Mouse (Mus musculus): ENCODE data around the gene Prkn.
"Not testable (repeated sequence)": the region's sequence is repeated elsewhere in the genome, so short reads cannot be mapped to it uniquely, and the experiment has no call there.

Gene Prkn

GRCm38 (mm10) chr17:11130919-11131318 is 290.7 kb downstream of the Prkn start:
- DNase-seq (ENCODE audit: low spot score in 2 of 2), result no peak

GRCm38 (mm10) chr17:11142321-11142720 is 302.1 kb downstream of the Prkn start:
- no peak for DNase-seq (ENCODE audit: low spot score in 2 of 2)

- no peak for DNase-seq (ENCODE audit: low spot score in 2 of 2)
These were observed 315.9 kb downstream of the Prkn start for GRCm38 (mm10) chr17:11156119-11156518.

GRCm38 (mm10) chr17:11157536-11157935 is 317.4 kb downstream of the Prkn start:
- DNase-seq (ENCODE audit: low spot score in 2 of 2), result no peak

- DNase-seq (ENCODE audit: low spot score in 2 of 2), result no peak
These were observed 321.3 kb downstream of the Prkn start for GRCm38 (mm10) chr17:11161436-11161835.

GRCm38 (mm10) chr17:11162770-11163169 is 322.6 kb downstream of the Prkn start:
- no peak for DNase-seq (ENCODE audit: low spot score in 2 of 2)

GRCm38 (mm10) chr17:11187356-11187755 is 347.2 kb downstream of the Prkn start:
- DNase-seq (ENCODE audit: low spot score in 2 of 2), result no peak

- no peak for DNase-seq (ENCODE audit: low spot score in 2 of 2)
These were observed 348.3 kb downstream of the Prkn start for GRCm38 (mm10) chr17:11188494-11188893.

GRCm38 (mm10) chr17:11190306-11190705 is 350.1 kb downstream of the Prkn start:
- DNase-seq (ENCODE audit: low spot score in 2 of 2), result no peak

- DNase-seq (ENCODE audit: low spot score in 2 of 2), result no peak
These were observed 357.9 kb downstream of the Prkn start for GRCm38 (mm10) chr17:11198134-11198533.

- DNase-seq (ENCODE audit: low spot score in 2 of 2), result not testable (repeated sequence)
These were observed 368.9 kb downstream of the Prkn start for GRCm38 (mm10) chr17:11209063-11209462.

GRCm38 (mm10) chr17:11211006-11211405 is 370.8 kb downstream of the Prkn start:
- DNase-seq (ENCODE audit: low spot score in 2 of 2), result no peak

GRCm38 (mm10) chr17:11211591-11211990 is 371.4 kb downstream of the Prkn start:
- no peak for DNase-seq (ENCODE audit: low spot score in 2 of 2)

GRCm38 (mm10) chr17:11213689-11214088 is 373.5 kb downstream of the Prkn start:
- no peak for DNase-seq (ENCODE audit: low spot score in 2 of 2)

- no peak for DNase-seq (ENCODE audit: low spot score in 2 of 2)
These were observed 388.8 kb downstream of the Prkn start for GRCm38 (mm10) chr17:11229011-11229410.

GRCm38 (mm10) chr17:11229426-11229825 is 389.2 kb downstream of the Prkn start:
- DNase-seq (ENCODE audit: low spot score in 2 of 2), result no peak

- DNase-seq (ENCODE audit: low spot score in 2 of 2), result no peak
These were observed 390.6 kb downstream of the Prkn start for GRCm38 (mm10) chr17:11230604-11231395.

- no peak for DNase-seq (ENCODE audit: low spot score in 2 of 2)
These were observed 395.1 kb downstream of the Prkn start for GRCm38 (mm10) chr17:11235273-11235672.

- DNase-seq (ENCODE audit: low spot score in 2 of 2), result no peak
These were observed 404.9 kb downstream of the Prkn start for GRCm38 (mm10) chr17:11245040-11245439.

- DNase-seq (ENCODE audit: low spot score in 2 of 2), result no peak
These were observed 409.0 kb downstream of the Prkn start for GRCm38 (mm10) chr17:11249216-11249615.

- no peak for DNase-seq (ENCODE audit: low spot score in 2 of 2)
These were observed 420.5 kb downstream of the Prkn start for GRCm38 (mm10) chr17:11260663-11261062.

GRCm38 (mm10) chr17:11261679-11262078 is 421.5 kb downstream of the Prkn start:
- no peak for DNase-seq (ENCODE audit: low spot score in 2 of 2)

GRCm38 (mm10) chr17:11267951-11268350 is 427.8 kb downstream of the Prkn start:
- no peak for DNase-seq (ENCODE audit: low spot score in 2 of 2)

GRCm38 (mm10) chr17:11270179-11270578 is 430.0 kb downstream of the Prkn start:
- DNase-seq (ENCODE audit: low spot score in 2 of 2), result no peak

Measured in urinary bladder, postnatal 4 days (tissue).